Mouse (Mus musculus): ENCODE results near the gene Abcc10. TPM values are rescaled to one million over a fixed set of nuclear protein-coding genes. Genes with fewer than 3 reads are reported as not detected.

The Abcc10 gene
- 1 to 10 TPM; 2.2 to 2.5 TPM for total RNA-seq (2021)
- long read RNA-seq, experiment 1, partial matches to known transcripts = 1 of 5 reads
- long read RNA-seq, experiment 1, other reads (novel, unspliced or antisense) = 4 of 5 reads
- long read RNA-seq, experiment 2, partial matches to known transcripts = 1 of 1 reads
- long read RNA-seq, experiment 2, other reads (novel, unspliced or antisense) = 0 of 1 reads

GRCm38 (mm10) chr17:46327906-46328534 lies at the start of gene Abcc10:
Gene Abcc10, minus strand, starts transcription at chr17:46328352.
- intact Hi-C loops (cut with DNase I) = loop anchor here (5.0 kb wide), 1 partner anchor 59 kb away; no protein-coding TSS in a partner anchor

GRCm38 (mm10) chr17:46371783-46372182 lies 43.6 kb upstream of the Abcc10 start:
- intact Hi-C loops (cut with DNase I) = loop anchor here (5.0 kb wide), 1 partner anchor 86 kb away; no protein-coding TSS in a partner anchor

More at GRCm38 (mm10) chr17:46327906-46328534, at the start of gene Abcc10:
- DNase-seq = peak; percentile 93 to 94

GRCm38 (mm10) chr17:46351026-46351700 lies 23.0 kb upstream of the Abcc10 start:
- intact Hi-C loops (cut with DNase I) = no loop called here
- DNase-seq = no peak

More at GRCm38 (mm10) chr17:46371783-46372182, 43.6 kb upstream of the Abcc10 start:
- DNase-seq = no peak

- no peak for DNase-seq
- intact Hi-C loops (cut with DNase I) = no loop called here
Observed at GRCm38 (mm10) chr17:46341208-46341607, 13.1 kb upstream of the Abcc10 start.

- no peak for DNase-seq
- intact Hi-C loops (cut with DNase I) = no loop called here
Observed at GRCm38 (mm10) chr17:46336475-46336874, 8.3 kb upstream of the Abcc10 start.

- intact Hi-C loops (cut with DNase I) = loop anchor here (5.0 kb wide), 1 partner anchor 59 kb away; no protein-coding TSS in a partner anchor
- DNase-seq = no peak
Observed at GRCm38 (mm10) chr17:46328723-46329122, 571 bp upstream of the Abcc10 start.

GRCm38 (mm10) chr17:46327413-46327905 lies 693 bp downstream of the Abcc10 start:
- intact Hi-C loops (cut with DNase I) = loop anchor here (5.0 kb wide), 1 partner anchor 60 kb away; no protein-coding TSS in a partner anchor
- no peak for DNase-seq

- no peak for DNase-seq
- intact Hi-C loops (cut with DNase I) = no loop called here
Observed at GRCm38 (mm10) chr17:46322046-46322823, 5.9 kb downstream of the Abcc10 start.

- no peak for DNase-seq
- intact Hi-C loops (cut with DNase I) = no loop called here
Observed at GRCm38 (mm10) chr17:46320492-46320891, 7.7 kb downstream of the Abcc10 start.

- intact Hi-C loops (cut with DNase I) = no loop called here
- DNase-seq = no peak
Observed at GRCm38 (mm10) chr17:46315813-46316212, 12.3 kb downstream of the Abcc10 start.

- DNase-seq = no peak
- intact Hi-C loops (cut with DNase I) = no loop called here
Observed at GRCm38 (mm10) chr17:46313135-46313715, 14.9 kb downstream of the Abcc10 start.

GRCm38 (mm10) chr17:46310515-46310914 lies 17.6 kb downstream of the Abcc10 start:
- DNase-seq = no peak
- intact Hi-C loops (cut with DNase I) = no loop called here

- no peak for DNase-seq
- intact Hi-C loops (cut with DNase I) = no loop called here
Observed at GRCm38 (mm10) chr17:46309835-46310234, 18.3 kb downstream of the Abcc10 start.

GRCm38 (mm10) chr17:46306956-46307355 lies 21.2 kb downstream of the Abcc10 start:
- DNase-seq = no peak
- intact Hi-C loops (cut with DNase I) = no loop called here

GRCm38 (mm10) chr17:46304184-46304583 lies 24.0 kb downstream of the Abcc10 start:
- DNase-seq = no peak
- intact Hi-C loops (cut with DNase I) = no loop called here

GRCm38 (mm10) chr17:46301892-46302291 lies 26.3 kb downstream of the Abcc10 start:
- intact Hi-C loops (cut with DNase I) = no loop called here
- no peak for DNase-seq

- peak; percentile 76 to 77 for DNase-seq
- intact Hi-C loops (cut with DNase I) = loop anchor here (1.0 kb wide), 1 partner anchor 32 kb away; no protein-coding TSS in a partner anchor
Observed at GRCm38 (mm10) chr17:46298220-46298913, 29.8 kb downstream of the Abcc10 start.

GRCm38 (mm10) chr17:46297364-46298219 lies 30.6 kb downstream of the Abcc10 start, which contains the start of gene Dlk2:
Gene Dlk2, plus strand, starts transcription at chr17:46297421.
- no peak for DNase-seq
- intact Hi-C loops (cut with DNase I) = loop anchor here (1.0 kb wide), 1 partner anchor 31 kb away; no protein-coding TSS in a partner anchor
